Mouse (Mus musculus): Measurements from ENCODE around the gene Gpr3. TPM values are rescaled to one million over a fixed set of nuclear protein-coding genes. Genes with fewer than 3 reads are reported as not detected.

Gpr3 gene
- total RNA-seq, 4 experiments from 2014 or later, result 6.0 to 9.0 (median 6.9) TPM

GRCm38 (mm10) chr4:133234771-133235170, 22.4 kb upstream of the Gpr3 start:
- DNase-seq (ENCODE audit: low spot score in 2 of 2), result no peak

DNA sequence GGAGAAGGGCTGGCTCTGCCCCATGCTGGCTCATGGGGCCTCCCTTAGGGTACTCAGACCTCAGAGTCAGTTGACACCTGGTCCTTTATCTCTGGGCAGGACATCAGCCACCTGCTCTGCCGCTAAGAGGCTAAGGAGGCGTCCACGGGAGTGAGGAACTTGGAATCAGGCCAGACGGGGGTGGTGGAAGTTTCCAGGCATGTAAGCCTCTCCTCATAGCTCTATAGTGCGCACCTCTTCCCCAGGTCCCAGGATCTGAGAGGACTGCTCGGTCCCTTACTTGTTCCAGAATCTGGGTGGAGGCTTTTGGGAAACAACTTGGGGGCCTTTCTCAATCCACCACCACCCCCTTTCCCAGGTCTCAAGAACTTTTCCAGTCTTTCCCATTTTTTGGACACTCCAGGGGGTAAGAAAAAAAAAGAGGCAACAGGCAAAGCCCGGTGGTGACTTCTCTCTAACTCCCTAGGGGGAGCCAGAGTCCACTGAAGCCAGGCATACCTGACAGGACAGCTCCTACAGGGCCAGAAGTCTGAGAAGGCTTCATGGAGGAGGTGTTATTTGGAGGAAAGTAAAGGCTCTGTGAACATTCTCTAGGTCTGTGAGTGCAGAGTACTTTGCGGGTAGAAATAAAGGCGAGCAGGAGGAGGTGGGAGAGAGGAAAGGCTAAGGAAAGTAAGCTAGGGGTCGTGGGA, 21.1 kb upstream of the Gpr3 start:
- DNase-seq (ENCODE audit: low spot score in 2 of 2), result no peak

DNA sequence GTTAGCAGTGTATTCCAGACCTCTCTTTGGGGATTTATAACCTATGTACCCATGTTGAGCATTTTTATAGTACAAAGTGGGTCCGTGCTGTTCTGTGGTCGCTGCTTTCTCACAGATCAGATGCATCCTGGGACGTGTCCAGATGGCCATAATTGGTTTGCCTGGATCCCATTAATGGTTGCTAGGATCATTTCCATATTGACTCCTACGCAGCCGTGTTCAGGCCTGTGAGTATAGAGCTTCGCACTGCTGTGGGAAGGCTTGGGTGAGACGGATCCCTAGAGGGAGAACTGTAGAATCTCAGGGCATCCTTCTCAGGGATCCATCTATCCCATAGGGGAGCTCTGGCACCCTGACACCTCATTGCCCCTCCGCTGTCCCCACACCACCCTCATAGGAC, 17.2 kb upstream of the Gpr3 start:
- no peak for DNase-seq (ENCODE audit: low spot score in 2 of 2)

- DNase-seq (ENCODE audit: low spot score in 2 of 2), result no peak
Observed at GRCm38 (mm10) chr4:133227636-133228035, 15.3 kb upstream of the Gpr3 start.

- DNase-seq (ENCODE audit: low spot score in 2 of 2), result no peak
Observed at GRCm38 (mm10) chr4:133226073-133226472, 13.7 kb upstream of the Gpr3 start.

DNA sequence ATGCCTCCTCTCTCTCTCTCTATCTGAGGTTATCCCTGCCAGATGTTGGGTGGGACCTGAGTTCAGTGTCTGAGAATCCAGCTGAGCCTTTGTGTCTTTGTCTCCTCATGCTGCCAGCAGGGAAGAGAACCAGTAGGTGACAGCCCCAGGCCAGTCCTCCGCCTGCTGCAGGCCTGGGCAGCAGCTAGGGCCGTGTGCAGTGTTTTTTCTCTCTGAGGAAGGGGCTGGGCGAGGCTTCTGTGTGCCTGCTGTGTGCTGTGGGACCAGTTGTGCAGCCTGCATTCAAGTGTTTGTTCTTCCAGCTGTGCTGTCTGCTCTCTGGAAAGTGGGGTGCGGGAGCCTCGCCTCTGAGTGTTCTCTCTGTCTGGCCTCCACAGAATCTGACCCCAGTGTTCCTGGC, 11.5 kb upstream of the Gpr3 start:
- no peak for DNase-seq (ENCODE audit: low spot score in 2 of 2)

DNA sequence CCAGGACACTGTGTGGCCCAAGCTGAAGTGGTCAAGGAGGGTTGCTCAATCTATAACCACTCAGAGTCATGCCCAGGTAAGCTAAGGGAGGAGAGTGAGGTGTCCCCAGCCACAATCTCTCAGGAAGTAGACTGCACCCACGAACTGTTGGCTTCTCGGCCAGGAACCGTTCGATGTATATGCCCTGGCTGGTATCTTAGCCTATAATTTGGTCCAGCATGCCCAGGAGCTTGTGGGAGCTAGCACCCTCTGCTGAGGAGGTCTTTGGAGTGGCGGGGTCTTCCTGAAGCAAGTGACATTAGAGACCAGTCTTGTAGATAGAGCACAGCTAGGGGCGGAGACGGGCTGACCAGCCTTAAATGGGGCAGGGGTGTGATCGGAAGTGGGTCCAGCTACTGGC, 9.4 kb upstream of the Gpr3 start:
- DNase-seq (ENCODE audit: low spot score in 2 of 2), result no peak

- no peak for DNase-seq (ENCODE audit: low spot score in 2 of 2)
Observed at GRCm38 (mm10) chr4:133220656-133221055, 8.3 kb upstream of the Gpr3 start.

GRCm38 (mm10) chr4:133218745-133219144, 6.4 kb upstream of the Gpr3 start:
- no peak for DNase-seq (ENCODE audit: low spot score in 2 of 2)

- DNase-seq (ENCODE audit: low spot score in 2 of 2), result no peak
Observed at GRCm38 (mm10) chr4:133217641-133218040, 5.3 kb upstream of the Gpr3 start.

- DNase-seq (ENCODE audit: low spot score in 2 of 2), result no peak
Observed at GRCm38 (mm10) chr4:133213661-133214060, 1.3 kb upstream of the Gpr3 start.

GRCm38 (mm10) chr4:133213268-133213590, 893 bp upstream of the Gpr3 start:
- peak in 1 of 2 experiments; percentile 46 for DNase-seq (ENCODE audit: low spot score in 2 of 2)

GRCm38 (mm10) chr4:133212562-133213267, 379 bp upstream of the Gpr3 start:
- peak; percentile 73 to 74 for DNase-seq (ENCODE audit: low spot score in 2 of 2)

DNA sequence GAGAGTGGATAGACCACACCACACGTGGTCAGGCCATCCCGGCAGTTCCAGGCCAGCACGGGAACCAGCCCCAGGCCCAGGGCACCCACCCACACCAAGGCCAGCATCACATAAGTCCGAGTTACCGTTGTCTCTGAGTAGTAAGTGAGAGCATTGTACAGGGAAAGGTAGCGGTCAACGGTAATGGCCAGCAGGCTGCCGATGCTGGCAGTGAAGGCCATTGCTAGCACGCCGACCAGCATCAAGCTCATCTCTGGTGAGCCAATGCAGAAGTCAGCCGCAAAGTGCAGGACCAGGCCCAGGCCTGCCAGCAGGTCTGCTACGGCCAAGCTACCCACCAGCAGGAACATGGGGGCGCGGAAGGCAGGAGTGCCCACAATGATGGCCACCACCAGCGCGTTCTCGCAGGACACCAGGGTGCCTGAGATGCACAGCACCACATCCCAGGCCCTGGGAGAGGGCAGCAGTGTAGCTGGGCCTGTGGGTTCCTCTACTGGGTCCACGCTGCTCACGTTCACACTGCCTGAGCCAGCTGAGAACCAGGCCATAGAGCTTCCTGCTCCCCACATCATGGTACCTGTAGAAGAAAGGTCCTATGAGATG, 1.4 kb downstream of the Gpr3 start:
- no peak for DNase-seq (ENCODE audit: low spot score in 2 of 2)

- no peak for DNase-seq (ENCODE audit: low spot score in 2 of 2)
Observed at GRCm38 (mm10) chr4:133210023-133210787, 2.1 kb downstream of the Gpr3 start.

DNA sequence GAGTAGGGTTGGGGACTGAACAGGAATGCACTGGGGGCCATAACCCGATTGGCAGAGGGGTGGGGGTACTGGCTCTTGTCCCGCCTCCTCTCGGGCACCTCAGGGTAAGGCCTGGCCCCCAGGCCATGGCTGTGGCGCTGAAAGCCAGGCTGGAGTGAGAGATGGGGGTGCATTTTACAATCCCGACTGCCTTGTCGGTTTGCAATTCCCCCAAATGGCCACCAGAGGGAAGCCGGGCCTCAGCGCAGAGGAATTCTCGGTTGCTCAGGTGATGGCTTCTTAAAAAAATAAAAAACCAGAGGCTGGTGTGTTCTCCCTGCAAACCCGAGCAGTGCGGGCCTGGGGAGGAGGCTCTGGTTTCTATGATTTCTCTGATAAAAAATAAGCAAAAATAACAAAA, 3.0 kb downstream of the Gpr3 start:
- DNase-seq (ENCODE audit: low spot score in 2 of 2), result peak in 1 of 2 experiments; percentile 51

DNA sequence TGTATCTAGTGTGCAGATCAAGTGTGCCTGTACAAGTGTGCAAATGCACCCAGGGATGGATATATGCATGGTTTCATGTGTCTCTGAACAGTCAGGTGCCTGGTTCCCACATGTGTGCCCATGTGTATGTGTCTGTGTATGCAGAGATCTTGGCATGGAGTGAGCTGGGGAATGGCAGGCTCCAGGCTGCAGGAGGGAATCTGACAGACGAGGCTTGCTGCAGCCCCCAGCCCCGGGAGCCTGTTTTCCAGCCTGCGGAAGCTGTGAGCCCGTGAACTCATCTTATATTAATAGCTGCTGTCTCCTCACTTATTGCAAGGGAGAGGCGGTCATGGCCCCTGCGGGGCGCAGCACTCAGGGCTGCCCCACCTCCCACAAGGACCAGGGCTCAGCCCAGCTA, 8.0 kb downstream of the Gpr3 start:
- no peak for DNase-seq (ENCODE audit: low spot score in 2 of 2)

DNA sequence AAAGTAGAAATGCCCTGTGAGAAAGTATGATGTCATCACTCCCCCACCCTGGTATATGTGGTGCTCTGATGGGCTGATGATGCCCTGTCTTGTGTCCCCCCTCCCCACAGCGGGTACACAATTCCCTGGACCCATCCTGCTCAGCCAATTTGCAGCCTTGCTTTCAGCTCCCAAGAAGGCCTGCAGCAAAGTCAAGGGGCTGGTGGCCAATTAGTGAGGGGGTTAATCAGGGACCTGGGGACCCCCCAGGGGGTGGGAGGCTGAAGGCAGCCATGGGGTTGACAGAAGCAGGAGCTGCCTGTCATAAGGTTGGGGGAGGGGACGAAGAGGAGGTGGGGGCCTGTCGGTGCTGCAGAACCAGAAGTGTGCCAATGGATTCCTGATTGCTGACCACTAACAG, 8.7 kb downstream of the Gpr3 start:
- no peak for DNase-seq (ENCODE audit: low spot score in 2 of 2)

GRCm38 (mm10) chr4:133202254-133202653, 10.1 kb downstream of the Gpr3 start:
- no peak for DNase-seq (ENCODE audit: low spot score in 2 of 2)

- DNase-seq (ENCODE audit: low spot score in 2 of 2), result peak in 1 of 2 experiments; percentile 37
Observed at GRCm38 (mm10) chr4:133201006-133201771, 11.1 kb downstream of the Gpr3 start.

DNA sequence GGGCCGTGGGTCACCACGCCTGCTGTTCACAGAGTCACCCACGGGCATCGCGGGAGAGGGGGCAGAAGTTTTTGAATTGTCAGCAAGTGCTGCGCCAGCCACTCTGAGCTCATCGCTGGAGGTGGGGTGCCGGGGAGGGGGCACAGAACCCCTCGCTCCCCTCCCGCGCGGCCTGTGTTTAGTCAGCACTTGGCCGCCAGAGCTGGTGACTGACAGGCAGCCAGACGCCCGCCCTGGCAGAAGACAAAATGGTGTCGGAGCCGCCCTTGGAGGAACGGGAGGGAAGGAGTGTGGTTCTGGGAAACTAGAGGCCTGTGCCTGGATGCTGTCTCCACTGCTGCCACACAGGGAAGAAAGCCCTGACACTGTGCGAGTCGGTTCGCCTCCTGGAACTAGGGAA, 12.0 kb downstream of the Gpr3 start:
- peak in 1 of 2 experiments; percentile 62 for DNase-seq (ENCODE audit: low spot score in 2 of 2)
